Mouse (Mus musculus): ENCODE measurements around the gene Nup85. TPM values are rescaled to one million over a fixed set of nuclear protein-coding genes. Genes with fewer than 3 reads are reported as not detected.

Nup85 gene
- total and polyA plus RNA-seq, 2 experiments from 2014 or later, result 33.9 to 102 TPM

DNA sequence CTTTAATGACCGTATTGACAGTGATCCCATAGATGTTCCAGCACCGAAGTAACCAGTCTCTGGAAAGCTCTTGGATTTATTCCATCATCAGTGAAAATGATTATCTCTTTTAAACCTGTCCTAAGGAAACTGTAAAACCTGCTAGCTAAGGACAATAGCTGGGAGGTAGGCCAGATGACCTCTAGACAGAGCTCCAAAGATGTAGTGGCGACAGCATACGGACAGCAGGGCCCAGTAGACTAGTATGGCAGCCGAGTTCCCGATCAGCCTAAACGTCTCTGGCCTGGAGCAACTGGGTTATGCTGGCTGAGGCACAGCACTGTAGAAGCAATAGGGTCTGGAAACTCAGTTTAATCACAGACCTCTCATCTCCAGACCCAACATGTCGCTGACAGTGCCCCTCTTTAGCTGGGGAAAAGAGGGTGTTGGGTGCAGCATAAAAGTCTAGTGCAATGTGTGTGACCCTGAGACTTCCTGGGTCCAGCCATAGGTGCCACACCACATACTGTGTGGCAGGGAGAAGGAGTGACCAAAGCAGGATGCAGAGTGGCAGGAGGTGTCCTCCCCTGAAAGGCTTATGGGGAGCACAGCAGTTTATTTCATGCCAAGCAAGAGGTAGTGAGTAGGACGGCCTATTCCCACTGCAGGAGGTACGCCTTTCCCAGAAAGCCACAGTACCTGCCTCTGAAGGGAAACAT, 20.3 kb downstream of the Nup85 start:
- no peaks in the 10 kb centered on the region for H3K27me3 ChIP-seq (ENCODE audit: control insufficient read depth, insufficient read depth, low read length)
- 80% methylated on average over 10 of the region's 10 CpGs for WGBS
- no peak overlapping the region for H3K27ac ChIP-seq (ENCODE audit: low read depth)
- ATAC-seq (ENCODE audit: insufficient read depth, low read depth), result no peak
- H3K4me1 ChIP-seq (ENCODE audit: control insufficient read depth, insufficient read depth), result no peaks in the 10 kb centered on the region
- DNase-seq (ENCODE audit: low spot score), result no peak
- H3K4me2 ChIP-seq (ENCODE audit: low read depth, low read length), result no peak overlapping the region
- H3K36me3 ChIP-seq (replicated peaks; ENCODE audit: control insufficient read depth, insufficient read depth, low read length), result peaks cover 92% of the 10 kb centered on the region
- TF ChIP-seq EP300 (IDR thresholded peaks at IDR 0.05; ENCODE audit: low read depth), result no peak
- TF ChIP-seq CTCF (IDR thresholded peaks at IDR 0.05; ENCODE audit: low read depth), result no peak
- no peak overlapping the region for H3K9ac ChIP-seq (replicated peaks; ENCODE audit: low read depth, low read length)
- no peaks in the 10 kb centered on the region for H3K9me3 ChIP-seq (replicated peaks; ENCODE audit: control insufficient read depth, low read length)
- H3K4me3 ChIP-seq (ENCODE audit: low read depth, low read length), result no peak overlapping the region

DNA sequence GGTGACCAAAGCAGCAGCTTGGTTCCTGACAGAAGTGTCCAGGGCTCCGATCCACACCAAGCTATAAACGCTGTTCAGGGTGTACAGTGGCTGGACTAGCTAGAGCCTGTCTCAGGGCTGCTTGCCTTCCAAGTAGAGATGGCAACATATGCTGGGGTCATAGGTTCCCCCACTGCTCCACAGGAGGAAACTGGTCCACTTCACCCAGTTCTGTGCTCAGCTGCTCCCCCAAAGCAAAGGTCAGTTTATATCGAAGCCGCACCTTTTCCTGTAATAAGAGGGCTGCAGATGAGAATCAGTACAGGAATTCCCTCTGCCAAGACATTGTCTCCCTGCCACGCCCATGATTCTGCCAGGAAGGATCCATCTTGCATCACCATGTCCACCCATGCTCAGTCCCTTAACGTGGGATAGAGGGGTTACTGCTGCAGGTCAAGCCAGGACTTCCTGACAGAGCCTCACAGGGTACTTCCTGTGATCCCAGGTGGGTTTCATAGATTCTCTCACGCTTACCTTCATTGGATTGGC, 21.4 kb downstream of the Nup85 start:
- WGBS, result 89% methylated on average over 7 of the region's 7 CpGs
- no peaks in the 10 kb centered on the region for H3K4me1 ChIP-seq (ENCODE audit: control insufficient read depth, insufficient read depth)
- ATAC-seq (ENCODE audit: insufficient read depth, low read depth), result no peak

GRCm38 (mm10) chr11:115586403-115586802, 22.2 kb downstream of the Nup85 start:
- H3K36me3 ChIP-seq (replicated peaks; ENCODE audit: control insufficient read depth, insufficient read depth, low read length), result peaks cover 94% of the 10 kb centered on the region
- TF ChIP-seq EP300 (IDR thresholded peaks at IDR 0.05; ENCODE audit: low read depth) (no peak), CTCF (IDR thresholded peaks at IDR 0.05; ENCODE audit: low read depth) (no peak)

More for the DNA sequence above, 21.4 kb downstream of the Nup85 start:
- Histone ChIP-seq H3K36me3 (replicated peaks; ENCODE audit: control insufficient read depth, insufficient read depth, low read length) (peaks cover 95% of the 10 kb centered on the region), H3K4me3 (ENCODE audit: low read depth, low read length) (no peak overlapping the region), H3K27me3 (ENCODE audit: control insufficient read depth, insufficient read depth, low read length) (no peaks in the 10 kb centered on the region), H3K9ac (replicated peaks; ENCODE audit: low read depth, low read length) (no peak overlapping the region), H3K27ac (ENCODE audit: low read depth) (no peak overlapping the region), H3K4me2 (ENCODE audit: low read depth, low read length) (no peak overlapping the region), H3K9me3 (replicated peaks; ENCODE audit: control insufficient read depth, low read length) (no peaks in the 10 kb centered on the region)
- no peak for DNase-seq (ENCODE audit: low spot score)
- TF ChIP-seq CTCF (IDR thresholded peaks at IDR 0.05; ENCODE audit: low read depth), result no peak
- TF ChIP-seq EP300 (IDR thresholded peaks at IDR 0.05; ENCODE audit: low read depth), result no peak

DNA sequence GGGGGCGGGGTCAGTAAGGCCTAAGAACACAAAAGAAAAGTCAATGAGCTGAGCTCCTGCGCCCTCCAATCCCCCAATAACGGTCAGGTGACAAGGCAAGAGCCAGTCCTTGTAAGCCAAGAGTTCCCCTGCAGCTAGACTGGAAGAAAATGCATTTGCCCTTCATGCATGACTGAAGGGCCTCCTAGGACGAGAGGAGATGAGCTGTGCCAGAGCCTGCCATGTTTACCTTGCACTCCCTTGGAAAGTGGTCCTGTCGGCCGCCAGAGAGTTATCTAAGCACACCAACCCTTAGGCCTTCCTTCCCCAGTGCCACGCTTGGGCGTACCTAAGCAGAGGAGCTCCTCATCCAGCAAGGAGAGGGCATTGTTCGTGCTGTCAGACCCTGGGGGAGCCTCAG, 23.8 kb downstream of the Nup85 start:
- H3K9ac ChIP-seq (replicated peaks; ENCODE audit: low read depth, low read length), result no peak overlapping the region
- DNase-seq (ENCODE audit: low spot score), result no peak
- H3K9me3 ChIP-seq (replicated peaks; ENCODE audit: control insufficient read depth, low read length), result no peaks in the 10 kb centered on the region
- no peaks in the 10 kb centered on the region for H3K27me3 ChIP-seq (ENCODE audit: control insufficient read depth, insufficient read depth, low read length)
- H3K36me3 ChIP-seq (replicated peaks; ENCODE audit: control insufficient read depth, insufficient read depth, low read length), result peaks cover 94% of the 10 kb centered on the region
- WGBS, result 87% methylated on average over 9 of the region's 9 CpGs
- H3K4me2 ChIP-seq (ENCODE audit: low read depth, low read length), result no peak overlapping the region
- H3K4me3 ChIP-seq (ENCODE audit: low read depth, low read length), result no peak overlapping the region
- no peaks in the 10 kb centered on the region for H3K4me1 ChIP-seq (ENCODE audit: control insufficient read depth, insufficient read depth)
- TF ChIP-seq CTCF (IDR thresholded peaks at IDR 0.05; ENCODE audit: low read depth), result no peak
- no peak for TF ChIP-seq EP300 (IDR thresholded peaks at IDR 0.05; ENCODE audit: low read depth)
- H3K27ac ChIP-seq (ENCODE audit: low read depth), result no peak overlapping the region
- ATAC-seq (ENCODE audit: insufficient read depth, low read depth), result no peak

More at GRCm38 (mm10) chr11:115586403-115586802, 22.2 kb downstream of the Nup85 start:
- Histone ChIP-seq H3K27me3 (ENCODE audit: control insufficient read depth, insufficient read depth, low read length) (no peaks in the 10 kb centered on the region), H3K4me1 (ENCODE audit: control insufficient read depth, insufficient read depth) (no peaks in the 10 kb centered on the region), H3K27ac (ENCODE audit: low read depth) (no peak overlapping the region), H3K4me2 (ENCODE audit: low read depth, low read length) (no peak overlapping the region), H3K9me3 (replicated peaks; ENCODE audit: control insufficient read depth, low read length) (no peaks in the 10 kb centered on the region), H3K9ac (replicated peaks; ENCODE audit: low read depth, low read length) (no peak overlapping the region), H3K4me3 (ENCODE audit: low read depth, low read length) (no peak overlapping the region)
- ATAC-seq (ENCODE audit: insufficient read depth, low read depth), result no peak
- no peak for DNase-seq (ENCODE audit: low spot score)
- 77% methylated on average over 9 of the region's 9 CpGs for WGBS

DNA sequence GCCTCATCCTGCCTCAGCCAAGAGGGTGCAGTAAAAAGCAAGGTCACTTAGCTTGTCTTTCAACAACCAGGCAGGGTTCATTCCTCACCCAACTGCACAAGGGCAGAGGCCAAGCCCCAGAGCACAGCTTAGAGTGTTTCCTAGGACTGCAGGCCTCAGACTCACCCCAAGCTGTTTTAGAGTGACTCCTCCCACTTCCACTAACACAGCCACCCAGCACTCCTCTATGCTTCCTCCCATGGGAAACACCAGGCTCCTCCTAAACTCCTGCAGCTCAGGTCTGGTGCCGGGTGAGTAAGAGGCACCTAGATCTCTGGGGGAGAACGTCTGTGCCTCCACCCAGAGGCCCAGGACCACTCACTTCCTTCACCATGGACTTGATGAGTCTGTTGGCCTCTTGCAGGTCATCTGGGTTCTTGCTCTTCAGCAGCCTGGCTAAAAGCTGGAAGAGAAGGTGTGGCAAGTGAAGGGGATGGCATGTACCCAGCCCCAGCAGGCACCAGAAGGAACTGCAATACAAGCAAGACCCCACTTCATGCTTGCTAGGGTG, 26.4 kb downstream of the Nup85 start:
- Histone ChIP-seq H3K9ac (replicated peaks; ENCODE audit: low read depth, low read length) (no peak overlapping the region), H3K4me1 (ENCODE audit: control insufficient read depth, insufficient read depth) (no peaks in the 10 kb centered on the region), H3K27ac (ENCODE audit: low read depth) (no peak overlapping the region), H3K27me3 (ENCODE audit: control insufficient read depth, insufficient read depth, low read length) (no peaks in the 10 kb centered on the region), H3K36me3 (replicated peaks; ENCODE audit: control insufficient read depth, insufficient read depth, low read length) (peaks cover 89% of the 10 kb centered on the region), H3K9me3 (replicated peaks; ENCODE audit: control insufficient read depth, low read length) (no peaks in the 10 kb centered on the region), H3K4me3 (ENCODE audit: low read depth, low read length) (no peak overlapping the region), H3K4me2 (ENCODE audit: low read depth, low read length) (no peak overlapping the region)
- WGBS, result 79% methylated on average over 2 of the region's 2 CpGs
- TF ChIP-seq CTCF (IDR thresholded peaks at IDR 0.05; ENCODE audit: low read depth), result no peak
- TF ChIP-seq EP300 (IDR thresholded peaks at IDR 0.05; ENCODE audit: low read depth), result no peak
- ATAC-seq (ENCODE audit: insufficient read depth, low read depth) (no peak), DNase-seq (ENCODE audit: low spot score) (no peak)
